Mouse (Mus musculus) hematopoietic stem cell, adult 5-6 weeks (primary cell): ENCODE measurements around the gene Tbc1d10c. TPM values are rescaled to one million over a fixed set of nuclear protein-coding genes. Genes with fewer than 3 reads are reported as not detected.
A peak's percentile ranks its signal among the peaks of the same experiment; 100 is the strongest.

Source experiments
- ATAC-seq, 2 experiments: fragments of 125-278 bp in 1 of 2; replicated peaks in 1 of 2; 2 replicates each; pipeline ENCODE4 v1.8.0; 2016 to 2017; ENCODE audit warnings: inconsistent platforms in 2 of 2, mild to moderate bottlenecking in 2 of 2, moderate number of reproducible peaks in 2 of 2, low read depth in 1 of 2, moderate TSS enrichment in 1 of 2; ENCODE audit not compliant: low FRiP score in 2 of 2, poor library complexity in 2 of 2, severe bottlenecking in 2 of 2, insufficient read depth in 1 of 2, low TSS enrichment in 1 of 2
- total RNA-seq: library from RNA; stranded (forward); fragments of 172-1452, 232-1000 nt; gene quantifications from 2 replicates; pipeline ENCODE4 v1.2.3, GENCODE M21; 2017

Gene Tbc1d10c
- total RNA-seq, 1 experiment from 2014 or later = 59.8 TPM

GRCm38 (mm10) chr19:4172925-4173324 lies 18.2 kb downstream of the Tbc1d10c start:
- no peak for ATAC-seq

GRCm38 (mm10) chr19:4171393-4172290 lies 19.4 kb downstream of the Tbc1d10c start:
- peak; percentile 34 to 38 for ATAC-seq

- ATAC-seq = no peak
Measured at GRCm38 (mm10) chr19:4170723-4171392, 20.2 kb downstream of the Tbc1d10c start.

GRCm38 (mm10) chr19:4169810-4170209 lies 21.3 kb downstream of the Tbc1d10c start:
- peak in 1 of 2 experiments; percentile 8; a peak in 1 of 4 replicates for ATAC-seq

GRCm38 (mm10) chr19:4169378-4169784 lies 21.7 kb downstream of the Tbc1d10c start:
- peak; percentile 91 for ATAC-seq

GRCm38 (mm10) chr19:4166678-4167476 lies 24.2 kb downstream of the Tbc1d10c start:
- ATAC-seq = no peak

- no peak for ATAC-seq
Measured at GRCm38 (mm10) chr19:4164721-4165120, 26.4 kb downstream of the Tbc1d10c start.

GRCm38 (mm10) chr19:4164100-4164499 lies 27.0 kb downstream of the Tbc1d10c start:
- no peak for ATAC-seq

- ATAC-seq = no peak
Measured at GRCm38 (mm10) chr19:4163543-4163887, 27.6 kb downstream of the Tbc1d10c start.

GRCm38 (mm10) chr19:4162646-4163542 lies 28.2 kb downstream of the Tbc1d10c start, which contains the start of gene Rps6kb2:
Gene Rps6kb2, minus strand, starts transcription at chr19:4163354.
- ATAC-seq = peak; percentile 85 to 87

- ATAC-seq = no peak
Measured at GRCm38 (mm10) chr19:4159049-4159448, 32.0 kb downstream of the Tbc1d10c start.

- no peak for ATAC-seq
Measured at GRCm38 (mm10) chr19:4156771-4157170, 34.3 kb downstream of the Tbc1d10c start.

- no peak for ATAC-seq
Measured at GRCm38 (mm10) chr19:4156073-4156579, 35.0 kb downstream of the Tbc1d10c start.

GRCm38 (mm10) chr19:4155223-4156072 lies 35.6 kb downstream of the Tbc1d10c start:
- no peak for ATAC-seq

- ATAC-seq = peak; percentile 65 to 66
Measured at GRCm38 (mm10) chr19:4154437-4155222, 36.5 kb downstream of the Tbc1d10c start.
